Mouse (Mus musculus): ENCODE data around the gene Bcar3.
A peak's percentile ranks its signal among the peaks of the same experiment; 100 is the strongest.

Bcar3 gene

GRCm38 (mm10) chr3:122461932-122462871 is 168.3 kb downstream of the Bcar3 start:
- DNase-seq = no peak

GRCm38 (mm10) chr3:122463166-122463565 is 169.2 kb downstream of the Bcar3 start:
- no peak for DNase-seq

GRCm38 (mm10) chr3:122466100-122466730 is 172.3 kb downstream of the Bcar3 start:
- peak; percentile 31 for DNase-seq

- no peak for DNase-seq
Observed at GRCm38 (mm10) chr3:122467977-122468376, 174.0 kb downstream of the Bcar3 start.

DNA sequence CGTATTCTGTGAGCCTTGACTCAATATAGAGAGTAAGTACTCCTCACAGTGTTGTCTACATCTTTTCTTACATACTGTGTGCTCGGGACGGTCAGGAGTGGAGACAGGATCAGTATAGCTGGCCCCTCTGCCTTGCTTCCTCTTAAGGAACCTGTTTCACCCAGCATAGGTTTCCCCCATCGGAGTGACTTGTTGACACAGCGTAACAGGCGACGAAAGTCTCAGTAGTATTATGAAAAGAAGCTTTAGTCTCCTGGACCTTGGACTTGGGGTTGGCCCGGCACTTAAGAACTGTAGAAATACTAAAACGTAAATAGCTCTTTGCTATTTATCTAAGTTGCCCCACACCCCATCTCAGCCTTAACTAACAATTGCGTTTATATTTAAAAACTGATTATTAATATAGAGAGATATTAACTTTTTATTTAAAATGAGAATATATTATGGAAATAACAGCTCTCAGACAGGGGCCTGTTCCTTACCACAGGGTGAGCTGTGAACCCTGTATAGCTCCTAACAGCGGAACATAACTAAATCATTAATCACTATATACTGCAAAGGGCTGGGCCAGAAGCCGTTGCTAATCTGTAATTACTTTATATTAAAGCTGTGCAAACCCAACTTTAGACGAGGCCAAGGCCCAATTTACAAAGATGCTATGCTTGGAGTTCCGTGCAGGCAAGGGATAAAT is 176.5 kb downstream of the Bcar3 start:
- DNase-seq = no peak

DNA sequence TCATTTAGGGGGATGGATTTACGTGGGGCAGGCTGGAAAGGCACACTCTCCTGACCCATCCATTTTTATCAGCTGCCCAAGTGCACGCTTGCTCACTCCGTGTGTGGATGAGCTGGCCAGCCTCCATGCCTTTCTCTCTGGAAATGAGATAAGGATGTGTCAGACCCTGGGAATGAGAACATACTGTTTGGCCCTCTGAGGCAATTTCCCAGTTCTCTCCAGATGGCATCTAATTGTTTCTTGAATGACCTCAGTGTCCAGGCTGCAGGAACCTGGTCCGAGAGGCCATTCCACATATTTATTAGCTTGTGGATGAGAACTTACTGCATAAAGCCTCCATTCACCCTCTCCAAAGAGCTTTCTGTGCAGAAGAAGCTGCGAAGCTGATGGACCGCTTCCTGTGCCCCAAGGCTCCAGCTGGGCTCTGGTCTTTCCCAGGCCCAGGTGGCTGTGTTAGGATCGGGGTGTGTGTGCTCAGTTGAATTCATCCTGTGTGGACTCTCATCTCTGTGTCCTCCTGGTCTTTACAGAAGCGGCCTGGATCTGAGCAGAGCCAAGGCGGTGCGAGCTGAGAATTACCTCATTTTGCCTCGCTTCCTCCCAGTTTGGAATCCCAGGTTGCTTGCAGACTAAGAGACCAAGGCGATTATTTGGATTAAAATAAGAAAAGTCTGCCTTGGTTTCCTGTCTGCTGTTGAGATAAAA is 177.2 kb downstream of the Bcar3 start:
- no peak for DNase-seq

GRCm38 (mm10) chr3:122472412-122472811 is 178.5 kb downstream of the Bcar3 start:
- no peak for DNase-seq

DNA sequence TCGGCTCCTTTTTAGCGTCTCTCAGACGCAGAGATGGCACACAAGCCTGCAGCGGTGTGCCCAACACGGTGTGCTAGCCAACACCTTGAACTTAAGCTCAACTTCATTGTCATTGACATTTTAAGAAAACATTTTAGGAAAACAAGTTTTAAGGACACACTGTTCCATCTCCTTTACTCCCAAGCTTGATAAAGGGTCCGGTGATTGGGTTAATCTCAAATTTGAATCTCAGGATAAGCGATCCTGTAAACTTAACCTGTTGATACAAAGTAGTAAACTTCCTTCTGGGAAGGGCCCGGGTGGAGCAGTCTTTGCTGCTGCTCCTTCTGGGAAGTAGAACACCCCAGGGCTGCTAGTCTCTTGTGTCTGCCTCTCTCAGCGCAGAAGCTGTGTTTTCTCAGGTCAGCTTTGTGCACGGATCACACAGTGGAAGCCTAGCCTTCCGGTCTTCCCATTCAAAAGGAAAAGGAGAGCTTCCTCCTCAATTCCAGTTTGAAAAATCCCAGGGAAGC is 179.6 kb downstream of the Bcar3 start:
- no peak for DNase-seq

GRCm38 (mm10) chr3:122474067-122474466 is 180.1 kb downstream of the Bcar3 start:
- no peak for DNase-seq

DNA sequence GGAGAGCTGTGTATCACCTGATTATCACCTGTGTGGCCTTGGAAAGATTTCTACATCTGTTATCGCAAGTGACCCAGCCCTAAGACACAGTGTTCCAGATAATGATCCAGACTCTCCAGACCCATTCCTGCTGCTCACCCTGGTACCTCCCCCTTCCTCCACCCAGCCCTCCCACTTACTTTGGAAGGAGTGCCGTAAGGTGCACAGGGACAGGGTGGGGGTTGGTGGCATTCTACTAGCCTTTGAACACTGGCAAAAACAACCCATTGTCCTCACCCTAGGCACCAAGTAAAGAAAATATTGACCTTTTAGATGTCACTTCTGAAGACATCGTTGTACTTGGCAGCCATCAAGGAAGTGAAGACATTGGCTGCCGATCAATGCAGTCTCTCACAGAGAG is 180.9 kb downstream of the Bcar3 start:
- no peak for DNase-seq

DNA sequence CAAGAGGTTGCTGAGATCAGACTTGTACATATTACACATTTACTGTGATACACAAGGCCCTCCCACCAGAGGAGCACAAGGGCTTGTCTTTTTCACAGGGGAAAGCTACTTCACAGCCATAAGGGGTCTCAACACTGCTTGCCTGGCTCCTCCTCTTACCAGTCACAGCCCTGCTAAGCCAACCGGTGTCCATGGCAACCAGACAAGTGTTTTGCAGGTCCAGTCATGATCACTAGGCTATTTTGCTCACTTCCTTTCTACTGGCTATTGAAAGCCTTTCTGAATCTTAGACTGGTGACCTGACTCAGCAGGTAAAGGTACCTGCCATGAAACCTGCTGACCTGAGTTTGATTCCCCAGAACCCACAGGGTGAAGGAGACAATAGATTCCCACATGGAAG is 181.8 kb downstream of the Bcar3 start:
- DNase-seq = no peak

GRCm38 (mm10) chr3:122476656-122477055 is 182.7 kb downstream of the Bcar3 start:
- no peak for DNase-seq

DNA sequence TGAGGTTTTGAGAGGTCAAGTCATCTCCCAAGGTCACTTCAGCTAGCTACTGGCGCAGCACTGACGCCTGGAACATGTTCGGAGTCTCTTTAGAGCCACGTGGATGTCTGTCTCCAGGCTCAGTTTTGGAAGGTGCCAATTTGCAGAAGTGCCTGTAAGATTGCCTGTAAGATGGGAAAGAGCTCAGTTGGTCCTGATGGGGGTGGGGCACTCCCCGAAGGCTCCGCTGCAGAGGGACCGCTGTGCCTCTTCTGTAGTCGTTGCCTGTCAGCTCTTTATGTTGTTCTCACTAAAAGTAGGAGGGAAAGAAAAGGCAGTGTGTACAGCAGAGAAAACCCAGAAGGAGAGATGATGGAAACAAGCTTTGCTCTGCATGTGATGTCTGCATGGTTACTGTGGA is 183.6 kb downstream of the Bcar3 start:
- peak; percentile 34 for DNase-seq

DNA sequence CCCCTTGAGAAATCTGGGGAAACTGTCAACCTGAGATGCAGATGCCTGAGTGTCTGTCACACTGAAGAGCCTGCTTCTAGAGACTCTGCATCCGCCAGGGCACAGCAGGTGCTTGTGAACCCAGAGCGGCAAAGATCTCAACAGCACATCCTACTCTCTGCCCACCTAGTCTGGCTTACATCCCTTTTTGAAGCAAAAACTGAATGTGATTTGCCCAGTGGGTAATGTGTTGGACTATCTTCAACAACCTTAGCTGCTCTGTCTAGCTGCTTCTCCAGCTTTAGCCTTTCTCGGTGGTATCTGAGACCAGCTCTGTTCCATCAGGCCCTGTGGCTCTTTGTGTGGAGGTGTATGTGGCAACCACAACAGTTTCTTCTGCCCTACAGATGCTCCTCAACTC is 184.8 kb downstream of the Bcar3 start:
- DNase-seq = no peak

DNA sequence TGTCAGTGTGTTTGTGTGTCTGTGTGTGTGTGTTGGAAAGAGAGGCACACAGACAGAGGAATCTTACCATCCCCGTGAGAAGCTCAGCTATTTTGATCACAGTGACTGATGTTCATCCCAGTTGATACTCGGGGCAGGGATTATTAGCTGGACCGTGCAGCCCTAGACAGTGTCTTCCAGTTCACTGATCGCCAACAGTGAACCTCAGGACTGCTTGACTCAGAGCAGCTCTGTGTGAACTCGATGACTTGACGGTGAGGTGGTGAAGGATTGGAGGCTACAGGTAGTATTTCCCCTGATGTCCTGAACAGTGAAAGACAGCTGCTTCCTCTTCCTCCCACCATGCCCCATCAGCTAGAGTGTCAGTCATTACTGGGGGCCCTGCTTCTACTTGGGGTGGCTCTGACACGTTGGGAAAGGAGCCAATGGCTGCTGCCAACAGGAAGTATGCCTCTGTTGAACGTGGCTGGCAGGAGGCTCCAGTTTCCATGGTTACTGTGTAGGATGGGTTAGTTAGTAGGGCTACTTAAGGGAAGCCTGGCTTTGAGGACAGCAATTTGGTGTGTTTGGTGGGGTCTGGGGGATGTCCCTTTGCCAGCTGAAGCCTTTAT is 186.2 kb downstream of the Bcar3 start:
- DNase-seq = peak; percentile 71

GRCm38 (mm10) chr3:122480986-122481385 is 187.1 kb downstream of the Bcar3 start:
- no peak for DNase-seq

DNA sequence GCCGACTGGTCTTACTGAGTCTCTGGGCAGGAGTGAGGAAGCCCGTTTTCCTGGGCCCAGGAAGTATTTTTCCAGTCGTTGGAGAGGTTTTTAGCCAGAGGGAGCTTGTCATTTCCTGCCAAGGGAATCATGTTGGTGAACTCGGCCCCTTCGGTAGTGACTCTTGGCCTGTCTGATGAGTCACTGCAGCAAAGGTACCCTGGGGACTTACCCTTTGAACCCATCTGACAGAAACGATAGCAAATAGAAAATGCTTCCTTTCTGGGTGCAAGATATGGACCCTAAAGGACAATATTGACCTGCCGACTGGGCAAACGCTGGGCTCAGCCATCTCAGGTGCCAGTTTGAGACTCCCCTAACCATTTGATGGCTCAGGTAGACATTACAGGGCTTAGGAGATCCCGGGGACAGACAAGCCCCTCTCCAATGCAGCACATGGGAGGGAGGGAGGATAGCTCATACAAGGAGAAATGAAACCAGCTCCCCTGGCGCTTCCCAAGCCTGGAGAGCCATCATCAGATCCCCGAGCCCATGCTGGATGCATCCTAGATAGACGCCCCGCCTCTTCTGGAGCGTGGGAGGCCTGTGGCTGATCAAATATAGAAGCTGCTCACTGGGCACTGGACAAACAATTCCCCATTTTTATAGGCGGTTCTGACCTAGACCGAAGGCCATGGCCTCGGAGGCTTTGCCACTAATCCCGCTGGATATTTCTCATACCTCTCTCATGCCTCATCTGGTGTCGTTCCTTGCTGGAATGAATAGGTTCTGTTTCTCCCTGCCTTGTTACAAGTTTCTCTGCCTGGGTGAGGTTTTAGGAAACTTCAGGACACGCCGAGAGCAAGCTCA is 188.2 kb downstream of the Bcar3 start:
- DNase-seq = no peak

- DNase-seq = no peak
Observed at GRCm38 (mm10) chr3:122483066-122483782, 189.3 kb downstream of the Bcar3 start.

DNA sequence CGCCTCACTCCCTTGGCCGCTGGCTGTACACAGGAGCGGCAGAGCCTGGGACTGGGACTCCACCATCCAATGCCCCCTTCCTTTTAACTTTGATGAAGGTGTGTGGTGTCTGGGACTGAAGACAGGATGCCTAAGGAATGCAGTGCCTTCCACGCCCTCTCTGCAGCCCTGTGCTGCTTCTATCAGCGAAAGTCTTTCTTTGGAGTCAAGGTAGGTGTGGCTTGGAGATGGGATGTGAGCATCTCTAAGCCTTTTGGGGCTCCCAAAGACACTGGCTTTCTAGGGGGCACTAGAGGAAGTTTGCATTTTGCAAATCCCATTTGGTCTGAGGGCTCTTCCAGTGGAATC is 189.8 kb downstream of the Bcar3 start:
- no peak for DNase-seq

- no peak for DNase-seq
Observed at GRCm38 (mm10) chr3:122484301-122484700, 190.4 kb downstream of the Bcar3 start.

DNA sequence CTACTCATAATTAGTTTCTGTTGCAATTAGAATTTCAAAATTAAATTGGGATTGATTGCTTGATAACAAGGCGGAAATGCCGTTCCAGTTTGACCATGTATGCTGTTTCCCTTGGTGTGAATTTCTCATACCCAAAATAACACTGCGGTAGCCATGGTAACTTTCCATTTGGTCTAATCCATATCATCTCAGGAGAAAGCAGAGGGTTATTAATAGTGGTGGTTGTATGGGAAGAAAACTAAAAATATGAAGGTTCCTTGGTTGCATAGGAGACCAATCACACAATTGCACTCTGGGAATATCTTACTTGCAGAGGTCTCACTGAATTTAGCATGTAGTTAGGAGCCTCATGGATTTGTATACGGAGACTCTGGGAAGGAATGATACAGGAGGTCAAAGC is 191.8 kb downstream of the Bcar3 start:
- DNase-seq = no peak
